Mouse (Mus musculus) layer of hippocampus, adult 2 months (tissue): ENCODE measurements around the gene Hnrnpul1. TPM values are rescaled to one million over a fixed set of nuclear protein-coding genes. Genes with fewer than 3 reads are reported as not detected.
A peak's percentile ranks its signal among the peaks of the same experiment; 100 is the strongest.

Experiments used
- DNase-seq, 2 experiments: peaks; one replicate each; pipeline ENCODE4 v3.0.0; 2022; ENCODE audit warnings: low spot score in 2 of 2
- H3K27ac ChIP-seq: fragments of 200-600 bp; 2 replicates; pipeline ENCODE4 v1.8.1; 2022
- H3K4me3 ChIP-seq: fragments of 200-600 bp; 2 replicates; pipeline ENCODE4 v1.8.1; 2022; ENCODE audit warnings: mild to moderate bottlenecking
- CTCF ChIP-seq: fragments of 200-600 bp; conservative IDR thresholded peaks from 2 replicates; pipeline ENCODE4 v1.8.1; 2022; ENCODE audit warnings: antibody characterized with exemption, mild to moderate bottlenecking, moderate library complexity
- total RNA-seq, 2 experiments: library from RNA; stranded (reverse); gene quantifications; 2 replicates each; pipeline ENCODE4 v1.2.3; 2021

Hnrnpul1 gene
- total RNA-seq, 2 experiments from 2014 or later: 110 to 115 TPM

- Histone ChIP-seq H3K4me3 (no peak overlapping the region), H3K27ac (no peak overlapping the region)
- no peak for TF ChIP-seq CTCF
- DNase-seq: no peak
These were observed 6.8 kb upstream of the Hnrnpul1 start for GRCm38 (mm10) chr7:25761354-25761753.

GRCm38 (mm10) chr7:25756011-25756410 is 1.5 kb upstream of the Hnrnpul1 start:
- TF ChIP-seq CTCF: peak; percentile 98
- DNase-seq: peak; percentile 84 to 91
- Histone ChIP-seq H3K27ac (peak overlapping the region; percentile 95), H3K4me3 (peak overlapping the region; percentile 94)

GRCm38 (mm10) chr7:25755468-25755833 is 894 bp upstream of the Hnrnpul1 start:
- no peak for TF ChIP-seq CTCF
- H3K27ac ChIP-seq: peak overlapping the region; percentile 95
- peak; percentile 58 to 66 for DNase-seq
- peak overlapping the region; percentile 94 for H3K4me3 ChIP-seq

GRCm38 (mm10) chr7:25754439-25754737 is 169 bp downstream of the Hnrnpul1 start:
- Histone ChIP-seq H3K4me3 (peak overlapping the region; percentile 94), H3K27ac (peak overlapping the region; percentile 95)
- DNase-seq: no peak
- peak; percentile 44; the same call in 1 of the 2 replicates for TF ChIP-seq CTCF

GRCm38 (mm10) chr7:25753643-25754438 is 716 bp downstream of the Hnrnpul1 start:
- TF ChIP-seq CTCF: no peak
- DNase-seq: peak; percentile 23 to 29
- peak overlapping the region; percentile 95 for H3K27ac ChIP-seq
- H3K4me3 ChIP-seq: peak overlapping the region; percentile 94

GRCm38 (mm10) chr7:25753076-25753475 is 1.5 kb downstream of the Hnrnpul1 start:
- H3K27ac ChIP-seq: peak overlapping the region; percentile 95
- peak overlapping the region; percentile 94 for H3K4me3 ChIP-seq
- no peak for TF ChIP-seq CTCF
- DNase-seq: no peak

- no peak overlapping the region for H3K4me3 ChIP-seq
- no peak for DNase-seq
- no peak for TF ChIP-seq CTCF
- no peak overlapping the region for H3K27ac ChIP-seq
These were observed 7.7 kb downstream of the Hnrnpul1 start for GRCm38 (mm10) chr7:25746844-25747243.

GRCm38 (mm10) chr7:25738277-25738676 is 16.3 kb downstream of the Hnrnpul1 start:
- Histone ChIP-seq H3K27ac (no peak overlapping the region), H3K4me3 (no peak overlapping the region)
- no peak for TF ChIP-seq CTCF
- no peak for DNase-seq

GRCm38 (mm10) chr7:25736920-25737319 is 17.6 kb downstream of the Hnrnpul1 start:
- no peak overlapping the region for H3K4me3 ChIP-seq
- no peak for DNase-seq
- peak; percentile 55 for TF ChIP-seq CTCF
- no peak overlapping the region for H3K27ac ChIP-seq

GRCm38 (mm10) chr7:25734991-25735390 is 19.6 kb downstream of the Hnrnpul1 start:
- Histone ChIP-seq H3K4me3 (no peak overlapping the region), H3K27ac (no peak overlapping the region)
- no peak for DNase-seq
- TF ChIP-seq CTCF: no peak

- Histone ChIP-seq H3K4me3 (no peak overlapping the region), H3K27ac (no peak overlapping the region)
- DNase-seq: no peak
- no peak for TF ChIP-seq CTCF
These were observed 23.1 kb downstream of the Hnrnpul1 start for GRCm38 (mm10) chr7:25731294-25732055.

GRCm38 (mm10) chr7:25729862-25730261 is 24.7 kb downstream of the Hnrnpul1 start:
- DNase-seq: no peak
- Histone ChIP-seq H3K4me3 (no peak overlapping the region), H3K27ac (no peak overlapping the region)
- TF ChIP-seq CTCF: no peak

- DNase-seq: no peak
- no peak overlapping the region for H3K27ac ChIP-seq
- H3K4me3 ChIP-seq: no peak overlapping the region
- TF ChIP-seq CTCF: no peak
These were observed 25.2 kb downstream of the Hnrnpul1 start for GRCm38 (mm10) chr7:25729396-25729795.

- Histone ChIP-seq H3K27ac (no peak overlapping the region), H3K4me3 (no peak overlapping the region)
- DNase-seq: no peak
- TF ChIP-seq CTCF: no peak
These were observed 26.8 kb downstream of the Hnrnpul1 start for GRCm38 (mm10) chr7:25727800-25728199.
